Mouse (Mus musculus) thymus, adult 18-20 months (tissue): ENCODE measurements at regions not wholly inside any gene's neighbourhood (a gene's known extent, or its start where the extent isn't known, plus 50 kb on each side); places are given as distances from the start of the nearest gene placed in this dataset.
"Not testable (repeated sequence)": the region's sequence is repeated elsewhere in the genome, so short reads cannot be mapped to it uniquely, and the experiment has no call there.

Source experiments
- DNase-seq, 2 experiments: peaks; one replicate each; pipeline ENCODE4 v3.0.0; 2022; ENCODE audit warnings: mixed read lengths in 2 of 2

DNA sequence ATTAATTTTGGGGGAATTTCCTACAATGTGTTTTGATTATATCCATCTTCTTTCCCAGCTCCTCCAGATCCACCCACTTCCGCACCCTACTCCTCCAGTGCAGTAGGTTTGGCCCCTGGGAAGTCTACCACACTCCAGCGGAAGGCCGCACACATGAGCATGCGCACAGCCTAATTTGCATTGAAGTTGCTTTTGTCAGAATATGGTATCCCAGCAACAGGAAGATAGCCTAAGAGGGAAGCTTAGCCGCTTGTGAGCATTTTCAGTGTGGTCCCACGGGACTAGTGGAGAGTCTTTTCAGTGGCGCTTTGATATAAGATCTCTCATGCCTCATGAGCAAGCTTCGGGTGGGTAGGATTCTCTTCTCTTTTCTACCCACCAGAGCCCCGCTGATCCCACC lies 455.6 kb downstream of the Cbln4 start:
- no peak for DNase-seq

DNA sequence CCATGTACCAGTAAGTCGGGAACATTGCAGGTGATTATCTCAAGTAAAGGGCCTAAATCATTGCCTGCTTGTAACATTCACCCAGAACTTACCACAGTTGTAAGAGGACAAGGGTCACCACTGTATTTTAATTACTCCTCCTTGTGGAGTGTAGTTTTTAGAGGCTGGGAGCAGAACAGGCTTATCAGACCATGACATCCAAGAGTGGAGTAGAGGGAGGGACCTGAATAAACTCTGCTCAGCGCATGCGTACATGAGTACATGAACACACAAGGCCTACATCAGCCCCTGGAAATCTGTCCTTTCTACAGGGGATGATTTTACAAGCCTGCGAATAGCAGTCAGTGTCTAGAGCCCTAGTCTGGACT lies 456.4 kb downstream of the Cbln4 start:
- DNase-seq = no peak

GRCm38 (mm10) chr2:171586217-171586852 lies 456.9 kb downstream of the Cbln4 start:
- no peak for DNase-seq

- DNase-seq = no peak
These were observed 468.9 kb downstream of the Cbln4 start for GRCm38 (mm10) chr2:171574360-171574759.

- DNase-seq = no peak
These were observed 480.6 kb downstream of the Cbln4 start for GRCm38 (mm10) chr2:171562656-171563055.

- DNase-seq = not testable (repeated sequence)
These were observed 500.5 kb downstream of the Cbln4 start for GRCm38 (mm10) chr2:171542768-171543167.

- no peak for DNase-seq
These were observed 528.4 kb downstream of the Cbln4 start for GRCm38 (mm10) chr2:171514876-171515275.

DNA sequence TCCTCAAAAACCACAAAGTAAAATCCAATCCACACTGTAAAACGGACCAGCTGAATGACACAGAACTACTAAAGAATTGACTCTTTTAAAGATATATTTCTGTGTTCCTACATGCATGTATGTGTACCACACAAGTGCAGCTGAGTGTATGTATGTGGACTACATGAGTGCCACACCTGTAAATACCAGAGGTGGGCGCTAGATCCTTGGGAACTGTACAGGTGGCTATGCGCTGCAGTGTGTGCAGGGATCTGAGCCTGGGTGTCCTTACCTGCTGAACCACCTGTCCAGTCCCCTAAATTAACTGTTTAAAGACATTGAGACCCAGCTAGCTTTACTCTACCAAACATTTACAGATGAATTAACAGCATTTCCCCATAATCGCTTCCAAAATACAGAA lies 546.6 kb downstream of the Cbln4 start:
- no peak for DNase-seq

DNA sequence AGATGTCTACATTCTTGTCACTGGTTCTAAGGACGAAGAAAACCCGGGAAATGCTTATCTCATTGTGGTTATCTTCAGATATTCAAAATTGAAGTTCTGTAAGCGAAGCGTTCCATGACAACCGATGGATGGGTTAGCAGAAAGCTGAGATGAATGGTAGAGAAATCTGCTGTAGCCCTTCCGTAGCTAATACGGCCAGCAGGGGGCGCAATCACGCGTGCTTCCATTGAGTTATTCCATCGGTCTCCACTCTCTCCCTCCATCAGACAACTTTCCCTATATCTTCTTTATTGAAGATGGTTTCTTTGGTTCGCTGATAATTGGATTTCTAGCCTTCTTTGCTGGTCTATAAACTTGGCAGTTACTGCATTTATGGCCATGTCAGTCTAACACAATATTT lies 549.5 kb downstream of the Cbln4 start:
- no peak for DNase-seq

GRCm38 (mm10) chr2:171487284-171487683 lies 556.0 kb downstream of the Cbln4 start:
- DNase-seq = no peak

- no peak for DNase-seq
These were observed 590.0 kb downstream of the Cbln4 start for GRCm38 (mm10) chr2:171453241-171453640.

- no peak for DNase-seq
These were observed 637.2 kb downstream of the Cbln4 start for GRCm38 (mm10) chr2:171406057-171406456.

GRCm38 (mm10) chr2:171388936-171389335 lies 654.3 kb downstream of the Cbln4 start:
- no peak for DNase-seq

DNA sequence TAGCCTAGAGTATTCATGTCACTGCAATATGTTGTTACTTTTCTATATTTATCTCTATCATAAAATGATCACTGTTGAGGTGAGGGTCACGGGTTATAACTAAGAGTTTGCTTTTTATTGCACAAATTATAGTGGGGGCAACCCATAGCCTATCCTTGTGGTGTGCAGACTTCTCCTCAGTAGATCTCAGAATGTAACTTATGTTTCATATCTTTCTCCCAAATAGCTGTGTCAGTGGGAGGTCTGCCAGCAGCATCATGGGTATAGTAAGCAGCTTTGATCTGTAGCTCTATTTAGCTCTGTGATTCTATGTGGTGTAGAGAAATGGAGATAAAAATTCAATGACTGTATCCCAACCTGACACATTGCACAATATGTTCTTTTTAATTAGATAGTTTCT lies 641.9 kb downstream of the Dok5 start:
- DNase-seq = no peak

DNA sequence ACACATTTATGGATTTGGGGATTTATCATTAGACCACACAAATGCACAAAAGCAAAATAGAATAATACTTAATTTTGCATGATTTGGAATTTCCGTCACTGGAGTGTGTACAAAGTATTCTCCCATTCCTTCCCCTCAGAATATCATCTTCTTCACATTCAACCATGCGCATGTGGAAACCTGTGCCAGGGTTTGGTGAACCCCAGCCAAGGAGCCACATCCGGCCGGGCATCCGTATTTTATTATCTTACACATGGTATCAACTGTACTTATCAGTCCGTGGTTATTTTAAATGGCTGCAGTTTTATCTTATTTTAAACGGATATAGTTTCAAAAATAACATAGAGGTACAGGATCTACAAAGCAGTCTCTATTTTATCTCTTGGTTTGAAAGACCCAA lies 641.4 kb downstream of the Dok5 start:
- DNase-seq = no peak

DNA sequence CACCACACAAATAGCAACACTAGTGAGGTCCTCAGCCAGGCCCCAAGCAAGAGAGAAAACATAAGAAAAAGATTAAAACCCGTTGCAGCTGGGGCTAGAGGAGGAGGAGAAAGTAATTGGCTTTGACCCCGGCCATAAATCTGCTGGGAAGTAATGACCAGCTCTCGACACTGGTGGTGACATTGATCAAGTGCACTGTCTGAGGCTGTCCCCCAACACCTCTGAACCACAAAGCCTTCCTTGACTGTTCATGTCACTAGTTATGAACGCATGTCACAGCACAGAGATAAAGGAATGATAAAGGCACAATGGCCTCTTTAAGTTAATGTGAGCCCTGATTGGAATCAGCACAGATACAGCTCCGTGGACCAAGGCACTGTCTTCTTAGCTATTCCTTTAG lies 640.1 kb downstream of the Dok5 start:
- no peak for DNase-seq

GRCm38 (mm10) chr2:171365553-171365952 lies 633.9 kb downstream of the Dok5 start:
- DNase-seq = no peak

DNA sequence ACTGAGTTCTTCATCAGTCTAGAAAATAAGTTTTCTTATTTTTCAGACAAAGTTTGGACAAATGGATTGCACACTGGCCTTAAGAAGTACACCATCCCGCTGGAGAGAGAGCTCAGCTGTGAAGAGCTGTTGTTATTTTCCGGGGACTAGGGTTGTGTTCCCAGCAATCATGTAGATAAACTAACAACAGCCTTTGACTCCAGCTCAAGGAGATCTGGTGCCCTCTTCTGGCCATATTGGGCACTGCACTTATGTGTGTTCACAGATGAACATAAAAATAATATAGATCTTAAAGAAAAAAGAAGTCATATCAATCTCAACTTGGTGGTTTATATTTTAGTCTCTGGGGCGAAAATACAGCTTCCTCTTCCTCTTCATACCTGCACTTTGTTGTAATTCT lies 633.0 kb downstream of the Dok5 start:
- no peak for DNase-seq

DNA sequence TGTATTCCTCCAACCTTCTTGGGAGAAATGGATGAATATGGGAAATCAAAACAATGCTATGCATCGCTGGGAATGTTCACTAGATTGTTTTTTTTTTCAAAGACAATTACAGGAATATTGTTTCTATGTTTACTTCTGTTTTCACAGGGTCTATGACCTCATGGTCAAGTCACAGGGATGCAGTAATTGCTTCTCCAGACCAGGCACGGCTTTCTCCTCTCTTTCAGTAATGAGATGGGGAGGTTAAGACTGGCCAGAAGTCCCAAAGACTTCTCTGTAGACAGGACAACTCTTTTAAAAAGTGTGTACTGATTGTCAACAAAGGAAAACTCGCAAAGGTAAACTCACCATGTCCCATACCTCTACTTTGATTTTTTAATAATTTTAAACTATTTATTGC lies 631.8 kb downstream of the Dok5 start:
- DNase-seq = no peak

- DNase-seq = no peak
These were observed 626.6 kb downstream of the Dok5 start for GRCm38 (mm10) chr2:171358071-171358760.

DNA sequence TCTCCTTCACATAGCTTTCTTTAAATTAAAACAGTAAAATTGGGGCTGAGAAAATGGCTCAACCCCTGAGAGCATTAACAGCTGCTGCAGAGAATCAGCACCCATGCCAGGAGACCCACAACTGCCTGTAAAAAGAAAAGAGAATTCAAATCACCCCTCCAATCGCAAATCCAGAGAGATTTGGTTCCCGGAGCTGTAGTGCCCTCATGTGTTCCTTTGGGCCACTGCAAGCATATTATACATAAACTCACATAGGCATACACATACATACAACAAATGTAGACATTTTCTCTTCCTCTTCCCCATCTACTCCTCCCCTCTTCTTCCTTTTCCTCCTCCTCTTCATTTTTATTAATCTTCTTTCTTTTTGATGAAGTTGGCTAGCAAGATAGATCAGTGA lies 616.5 kb downstream of the Dok5 start:
- no peak for DNase-seq

GRCm38 (mm10) chr2:171333816-171334757 lies 602.5 kb downstream of the Dok5 start:
- DNase-seq = no peak

- DNase-seq = no peak
These were observed 601.2 kb downstream of the Dok5 start for GRCm38 (mm10) chr2:171332826-171333225.

DNA sequence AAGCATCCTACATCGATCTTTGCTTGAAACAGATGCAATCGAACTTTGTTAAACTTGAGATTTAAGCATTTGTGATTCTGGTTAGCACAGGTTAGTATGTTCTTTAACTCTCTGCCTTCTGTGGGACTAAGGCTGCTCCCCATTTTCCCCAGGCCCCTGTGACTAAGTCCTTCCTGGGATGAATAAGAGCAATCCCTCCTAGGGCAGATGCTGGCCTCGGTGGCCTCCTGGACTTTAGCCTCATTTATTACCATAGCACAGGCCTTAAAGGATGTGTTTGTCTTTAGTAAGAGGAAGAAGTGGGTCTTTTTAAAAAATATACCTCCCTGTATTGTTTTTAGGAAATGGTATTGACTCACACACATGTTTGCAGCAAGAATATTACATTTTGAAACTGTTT lies 599.9 kb downstream of the Dok5 start:
- DNase-seq = no peak
